Mouse (Mus musculus): ENCODE data around the gene 2010300C02Rik.

2010300C02Rik gene

GRCm38 (mm10) chr1:37565396-37565795 lies 154.5 kb downstream of the 2010300C02Rik start:
- DNase-seq = no peak

- DNase-seq = no peak
Observed at GRCm38 (mm10) chr1:37561955-37562354, 157.9 kb downstream of the 2010300C02Rik start.
